Mouse (Mus musculus) bone marrow macrophage, adult 2 months (primary cell): Measurements from ENCODE around the gene Dock8. TPM values are rescaled to one million over a fixed set of nuclear protein-coding genes. Genes with fewer than 3 reads are reported as not detected.

Experiments
- H3K27ac ChIP-seq: 2 replicates; pipeline ENCODE4 v1.5.1; 2012; ENCODE audit warnings: low read depth, low read length; ENCODE audit not compliant: insufficient read depth
- H3K4me1 ChIP-seq: 2 replicates; pipeline ENCODE4 v1.6.1; 2012; ENCODE audit warnings: low read length; ENCODE audit not compliant: control insufficient read depth, insufficient read depth
- H3K4me3 ChIP-seq: 2 replicates; pipeline ENCODE4 v1.5.1; 2012; ENCODE audit warnings: mild to moderate bottlenecking, low read length, moderate library complexity; ENCODE audit not compliant: insufficient read depth
- CTCF ChIP-seq: IDR thresholded peaks from 2 replicates; pipeline ENCODE4 v1.5.1; 2012; ENCODE audit warnings: low read depth, mild to moderate bottlenecking, low read length, moderate library complexity
- POLR2A ChIP-seq: IDR thresholded peaks from 2 replicates; pipeline ENCODE4 v1.6.1; 2012; ENCODE audit warnings: mild to moderate bottlenecking, low read depth, low read length, borderline replicate concordance
- polyA plus RNA-seq: library from polyadenylated mRNA; stranded (reverse); fragments of >200 nt; gene quantifications from 2 replicates; pipeline ENCODE4 v1.2.4, GENCODE M21; 2012; ENCODE audit not compliant: missing spikeins, insufficient read depth, insufficient read length

Gene Dock8
- polyA plus RNA-seq, 1 experiment, result 83.3 TPM

GRCm38 (mm10) chr19:25077636-25078035, 78.3 kb downstream of the Dock8 start:
- no peak overlapping the region for H3K4me3 ChIP-seq
- no peak overlapping the region for H3K27ac ChIP-seq
- peaks cover 14% of the 10 kb centered on the region for H3K4me1 ChIP-seq
- TF ChIP-seq POLR2A (no peak), CTCF (no peak)

GRCm38 (mm10) chr19:25078130-25078529, 78.8 kb downstream of the Dock8 start:
- Histone ChIP-seq H3K27ac (no peak overlapping the region), H3K4me1 (peaks cover 12% of the 10 kb centered on the region; the same call in 1 of the 2 replicates), H3K4me3 (no peak overlapping the region)
- no peak for TF ChIP-seq POLR2A
- no peak for TF ChIP-seq CTCF

- peaks cover 3% of the 10 kb centered on the region; the same call in 1 of the 2 replicates for H3K4me1 ChIP-seq
- H3K27ac ChIP-seq, result no peak overlapping the region
- TF ChIP-seq CTCF (no peak), POLR2A (no peak)
- no peak overlapping the region for H3K4me3 ChIP-seq
Measured at GRCm38 (mm10) chr19:25080166-25080565, 80.8 kb downstream of the Dock8 start.

- no peaks in the 10 kb centered on the region for H3K4me1 ChIP-seq
- no peak overlapping the region for H3K27ac ChIP-seq
- no peak overlapping the region for H3K4me3 ChIP-seq
- no peak for TF ChIP-seq POLR2A
- TF ChIP-seq CTCF, result no peak
Measured at GRCm38 (mm10) chr19:25082839-25083238, 83.5 kb downstream of the Dock8 start.

GRCm38 (mm10) chr19:25087181-25087580, 87.8 kb downstream of the Dock8 start:
- TF ChIP-seq CTCF, result no peak
- no peak for TF ChIP-seq POLR2A
- Histone ChIP-seq H3K27ac (no peak overlapping the region), H3K4me3 (no peak overlapping the region), H3K4me1 (no peaks in the 10 kb centered on the region)

- TF ChIP-seq POLR2A (no peak), CTCF (no peak)
- H3K4me1 ChIP-seq, result no peaks in the 10 kb centered on the region
- H3K27ac ChIP-seq, result no peak overlapping the region
- H3K4me3 ChIP-seq, result no peak overlapping the region
Measured at GRCm38 (mm10) chr19:25089746-25090145, 90.4 kb downstream of the Dock8 start.

- Histone ChIP-seq H3K4me3 (no peak overlapping the region), H3K27ac (no peak overlapping the region), H3K4me1 (no peaks in the 10 kb centered on the region)
- TF ChIP-seq POLR2A, result no peak
- TF ChIP-seq CTCF, result no peak
Measured at GRCm38 (mm10) chr19:25095135-25095534, 95.8 kb downstream of the Dock8 start.

GRCm38 (mm10) chr19:25096316-25096715, 97.0 kb downstream of the Dock8 start:
- no peak for TF ChIP-seq POLR2A
- no peak for TF ChIP-seq CTCF
- Histone ChIP-seq H3K27ac (no peak overlapping the region), H3K4me3 (no peak overlapping the region), H3K4me1 (no peaks in the 10 kb centered on the region)

GRCm38 (mm10) chr19:25096986-25097385, 97.7 kb downstream of the Dock8 start:
- no peaks in the 10 kb centered on the region for H3K4me1 ChIP-seq
- H3K27ac ChIP-seq, result no peak overlapping the region
- no peak for TF ChIP-seq CTCF
- TF ChIP-seq POLR2A, result no peak
- H3K4me3 ChIP-seq, result no peak overlapping the region

GRCm38 (mm10) chr19:25097506-25097905, 98.2 kb downstream of the Dock8 start:
- no peaks in the 10 kb centered on the region for H3K4me1 ChIP-seq
- no peak overlapping the region for H3K4me3 ChIP-seq
- TF ChIP-seq POLR2A (no peak), CTCF (no peak)
- no peak overlapping the region for H3K27ac ChIP-seq

GRCm38 (mm10) chr19:25097951-25098350, 98.6 kb downstream of the Dock8 start:
- Histone ChIP-seq H3K4me3 (no peak overlapping the region), H3K4me1 (no peaks in the 10 kb centered on the region), H3K27ac (no peak overlapping the region)
- TF ChIP-seq CTCF, result no peak
- TF ChIP-seq POLR2A, result no peak
